21 mouse cellular contexts compared by ENCODE assay signal in genomic region chr13:12250496-12250895, GRCm38 (mm10). TPM values are rescaled to one million over a fixed set of nuclear protein-coding genes. Genes with fewer than 3 reads are reported as not detected.
DNase-seq lines count a peak whose midpoint lies in the region; ATAC-seq and TF ChIP-seq lines count a peak whose summit lies in the region.
"Had no signal": no experiment of that assay in that cellular context is flagged by ENCODE, and none has a peak within 500 bp of the region (broad histone marks: within the 10 kb centered on the region; RNA-seq: fewer than 3 reads in every experiment).

No protein-coding gene starts in this region.

- H3K4me1 ChIP-seq in MEL (ENCODE audit: control insufficient read depth in 1 of 2, insufficient read depth in 2 of 2, low read length in 2 of 2), result peaks cover 7 to 30% of the 10 kb centered on the region in 2 experiments
- peaks cover 2 to 6% of the 10 kb centered on the region in 2 experiments for H3K4me1 ChIP-seq in liver, embryonic 14.5 days (replicated peaks; ENCODE audit: control insufficient read depth in 2 of 2, insufficient read depth in 2 of 2, low read length in 1 of 2)
- H3K4me1 ChIP-seq: hindbrain, embryonic 12.5 days; hindbrain, embryonic 15.5 days had no signal

- H3K9me3 ChIP-seq in MEL (replicated peaks; ENCODE audit: insufficient read depth, low read length), result no peaks in the 10 kb centered on the region
- H3K9me3 ChIP-seq in liver, embryonic 14.5 days (ENCODE audit: control insufficient read depth, low read length), result no peaks in the 10 kb centered on the region
- H3K9me3 ChIP-seq: heart, embryonic 10.5 days; heart, embryonic 13.5 days; hindbrain, embryonic 12.5 days; hindbrain, embryonic 15.5 days had no signal

- 32% methylated on average over 3 of the region's 3 CpGs for WGBS in liver, embryonic 14.5 days (ENCODE audit: insufficient replicate concordance)

- DNase-seq in MEL (ENCODE audit: low read depth, low spot score), result peak; percentile 49
- peak; percentile 27 for DNase-seq in c-Kit-positive CD71-positive TER-119-negative erythroid progenitor cells, embryonic 14.5 days (ENCODE audit: low read depth)
- no peak for DNase-seq in liver, embryonic 14.5 days (ENCODE audit: low read depth in 3 of 3, low spot score in 3 of 3)
- DNase-seq in urinary bladder, postnatal 14 days (ENCODE audit: low spot score), result no peak
- DNase-seq in left cerebral cortex, postnatal 4 days, result no peak
- DNase-seq: adrenal gland, adult 8-10 months; adrenal gland, postnatal 25 days; cerebellum, adult 18-20 months; cerebellum, adult 9-10 months; cerebellum, postnatal 14 days; forebrain, postnatal 0 days; gastrocnemius, postnatal 25 days; heart, adult 2 months had no signal

- peaks cover 22% of the 10 kb centered on the region for H3K79me2 ChIP-seq in MEL (ENCODE audit: control insufficient read depth, insufficient read depth, low read length, poor library complexity)

- no peak for ATAC-seq in liver, embryonic 14.5 days (ENCODE audit: insufficient read depth)
- peak; percentile 79 for ATAC-seq in megakaryocyte-erythroid progenitor cell, adult 5-6 weeks (replicated peaks; ENCODE audit: low FRiP score, low TSS enrichment, poor library complexity, severe bottlenecking)
- ATAC-seq: activated CD4-positive, CD25-positive, alpha-beta regulatory T cell, adult 4 months; CD4-positive, CD25-positive, alpha-beta regulatory T cell, adult 4 months; forebrain, embryonic 14.5 days; forebrain, postnatal 0 days had no signal

- no peak for TF ChIP-seq RAD21 in MEL (IDR thresholded peaks at IDR 0.05; ENCODE audit: low read depth, low read length)

- H3K4me3 ChIP-seq in MEL (ENCODE audit: control insufficient read depth in 1 of 2, insufficient read depth in 1 of 2, low read depth in 2 of 2, low read length in 2 of 2), result no peak overlapping the region
- no peak overlapping the region for H3K4me3 ChIP-seq in liver, embryonic 14.5 days (ENCODE audit: insufficient read depth in 1 of 2, low read depth in 2 of 2, low read length in 2 of 2)
- H3K4me3 ChIP-seq: heart, adult 2 months; heart, embryonic 10.5 days; heart, embryonic 13.5 days; hindbrain, embryonic 12.5 days; hindbrain, embryonic 15.5 days had no signal

- peak; percentile 51 to 67; a peak in 3 of 4 replicates for TF ChIP-seq EP300 in MEL (IDR thresholded peaks at IDR 0.05; ENCODE audit: low read depth in 1 of 2, low read length in 2 of 2)
- TF ChIP-seq EP300 in liver, embryonic 14.5 days (IDR thresholded peaks at IDR 0.05; ENCODE audit: low read depth), result peak; percentile 25; the same call in 1 of the 2 replicates

- no peaks in the 10 kb centered on the region for H3K27me3 ChIP-seq in MEL (ENCODE audit: control insufficient read depth in 1 of 2, insufficient read depth in 2 of 2, low read length in 2 of 2)
- no peaks in the 10 kb centered on the region for H3K27me3 ChIP-seq in liver, embryonic 14.5 days (ENCODE audit: control insufficient read depth, insufficient read depth, low read length)
- H3K27me3 ChIP-seq: heart, embryonic 13.5 days; hindbrain, embryonic 12.5 days; hindbrain, embryonic 15.5 days had no signal

- intact Hi-C loops in left cerebral cortex, postnatal 4 days (cut with DNase I), result no loop called here

- TF ChIP-seq CTCF in MEL (IDR thresholded peaks at IDR 0.05 in 2 of 3, conservative IDR thresholded peaks at IDR 0.05 in 1 of 3; ENCODE audit: control insufficient read depth in 1 of 3, insufficient read depth in 1 of 3, low read depth in 2 of 3, low read length in 3 of 3, poor library complexity in 1 of 3, severe bottlenecking in 1 of 3), result no peak
- TF ChIP-seq CTCF in liver, embryonic 14.5 days (IDR thresholded peaks at IDR 0.05; ENCODE audit: low read depth), result no peak

- no peak overlapping the region for H3K27ac ChIP-seq in MEL (ENCODE audit: control insufficient read depth, low read depth, low read length)
- H3K27ac ChIP-seq in liver, embryonic 14.5 days, result no peak overlapping the region
- H3K27ac ChIP-seq: heart, adult 2 months; heart, embryonic 10.5 days; heart, embryonic 13.5 days; hindbrain, embryonic 12.5 days; hindbrain, embryonic 15.5 days had no signal

- H3K9ac ChIP-seq in MEL (ENCODE audit: control insufficient read depth, low read depth, low read length, poor library complexity, severe bottlenecking), result no peak overlapping the region
- no peak overlapping the region for H3K9ac ChIP-seq in liver, embryonic 14.5 days (replicated peaks)
- H3K9ac ChIP-seq: forebrain, postnatal 0 days; heart, embryonic 13.5 days; hindbrain, embryonic 12.5 days; hindbrain, embryonic 15.5 days had no signal

- peaks cover 29 to 37% of the 10 kb centered on the region in 2 experiments for H3K36me3 ChIP-seq in MEL (ENCODE audit: control insufficient read depth in 1 of 2, insufficient read depth in 2 of 2, low read length in 2 of 2)
- peaks cover 28% of the 10 kb centered on the region for H3K36me3 ChIP-seq in liver, embryonic 14.5 days (replicated peaks; ENCODE audit: control insufficient read depth, insufficient read depth, low read depth)

- TF ChIP-seq POLR2A in MEL (IDR thresholded peaks at IDR 0.05; ENCODE audit: control insufficient read depth in 1 of 2, insufficient read depth in 1 of 2, low read depth in 1 of 2, low read length in 2 of 2, poor library complexity in 1 of 2), result no peak

- H3K4me2 ChIP-seq in liver, embryonic 14.5 days (ENCODE audit: low read depth), result no peak overlapping the region
- H3K4me2 ChIP-seq: heart, embryonic 13.5 days; hindbrain, embryonic 12.5 days; hindbrain, embryonic 15.5 days had no signal

TF ChIP-seq in MEL, 35 proteins besides CTCF, POLR2A, EP300 and RAD21:
- peak; percentile 51 for TF ChIP-seq GATA1 (IDR thresholded peaks at IDR 0.05; ENCODE audit: low read depth, low read length)
- TF ChIP-seq TAL1 (IDR thresholded peaks at IDR 0.05; ENCODE audit: low read length), result peak; percentile 61
- peak; percentile 58; the same call in 1 of the 2 replicates for TF ChIP-seq TCF12 (IDR thresholded peaks at IDR 0.05; ENCODE audit: low read depth, low read length)
- no peak for TF ChIP-seq MAX (IDR thresholded peaks at IDR 0.05; ENCODE audit: low read length)
- TF ChIP-seq SMC3 (IDR thresholded peaks at IDR 0.05; ENCODE audit: low read depth, low read length), result no peak

RNA-seq across cellular contexts. Expression of gene Mtr, which starts 7.4 kb away (rescaled TPM):
- 25.5 and 25.6 TPM in 2 replicates for total RNA-seq in MEL (2012; rRNA removed)
- polyA plus RNA-seq in MEL (2012; ENCODE audit: insufficient read depth in 1 of 2, insufficient read length in 2 of 2, low read depth in 1 of 2, low replicate concordance in 2 of 2, missing spikeins in 1 of 2), result 10 to 100 TPM; 32.2 to 53.0 TPM
- polyA plus RNA-seq in liver, embryonic 14.5 days (2012; rRNA removed), result 3.5 and 4.0 TPM in 2 replicates
- polyA plus RNA-seq in liver, embryonic 14.5 days (2014; fragmentation: Nextera tagmentation; extraction: Ambion mirVana), result 9.6 and 11.7 TPM in 2 replicates
- total RNA-seq in megakaryocyte-erythroid progenitor cell, adult 5-6 weeks (2014; fragmentation: Nextera tagmentation), result 40.7 and 56.0 TPM in 2 replicates
- total RNA-seq in megakaryocyte-erythroid progenitor cell, adult 5-6 weeks (2017), result 44.9 and 48.9 TPM in 2 replicates
- 10 to 100 TPM; 14.4 to 14.7 TPM for total RNA-seq in left cerebral cortex, postnatal 4 days (2021)

Comparison
In these comparisons a context has a peak if more than half of its experiments do, and no peak if none do; other contexts are left out.
1. DNase-seq: peak in MEL (single experiment) and c-Kit-positive CD71-positive TER-119-negative erythroid progenitor cells, embryonic 14.5 days (single experiment); none in liver, embryonic 14.5 days (0 of 3), urinary bladder, postnatal 14 days (single experiment) and left cerebral cortex, postnatal 4 days (single experiment).